Mouse (Mus musculus) heart, embryonic 16.5 days (tissue): ENCODE measurements around the gene Katnal1. TPM values are rescaled to one million over a fixed set of nuclear protein-coding genes. Genes with fewer than 3 reads are reported as not detected.

Experiments used
- ATAC-seq: fragments of 200-750 bp; cut with Nextera tagmentation; replicated peaks from 2 replicates; pipeline ENCODE4 v1.8.0; 2017; ENCODE audit warnings: moderate number of reproducible peaks; ENCODE audit not compliant: insufficient read depth, low FRiP score; ENCODE audit errors: extremely low read depth
- H3K27ac ChIP-seq: fragments of 300-500 bp; sonication (generic); 2 replicates; pipeline ENCODE4 v1.5.1; 2014; ENCODE audit warnings: mild to moderate bottlenecking, low read length, control low read depth, moderate library complexity
- H3K27me3 ChIP-seq: fragments of 300-500 bp; sonication (generic); 2 replicates; pipeline ENCODE4 v1.6.1; 2014; ENCODE audit warnings: low read length, mixed read lengths; ENCODE audit not compliant: control insufficient read depth, insufficient read depth
- H3K36me3 ChIP-seq: fragments of 300-500 bp; sonication (generic); 2 replicates; pipeline ENCODE4 v1.6.1; 2014; ENCODE audit not compliant: control insufficient read depth, insufficient read depth
- H3K4me1 ChIP-seq: fragments of 300-500 bp; sonication (generic); 2 replicates; pipeline ENCODE4 v1.6.1; 2014; ENCODE audit warnings: low read length, mixed read lengths; ENCODE audit not compliant: control insufficient read depth, insufficient read depth
- H3K4me2 ChIP-seq: fragments of 300-500 bp; sonication (generic); 2 replicates; pipeline ENCODE4 v1.6.1; 2014; ENCODE audit warnings: low read depth, mild to moderate bottlenecking, control low read depth, low read length
- H3K4me3 ChIP-seq: fragments of 300-500 bp; sonication (generic); 2 replicates; pipeline ENCODE4 v1.5.1; 2014; ENCODE audit warnings: mild to moderate bottlenecking, control low read depth, low read length
- H3K9ac ChIP-seq: fragments of 300-500 bp; sonication (generic); 2 replicates; pipeline ENCODE4 v1.6.1; 2014; ENCODE audit warnings: low read length, control low read depth
- H3K9me3 ChIP-seq: fragments of 300-500 bp; sonication (generic); replicated peaks from 2 replicates; pipeline ENCODE4 v1.6.1; 2016; ENCODE audit warnings: low read length; ENCODE audit not compliant: control insufficient read depth
- WGBS: fragments of 180-500 bp; shearing (Covaris S2); extraction: QIAGEN DNeasy Blood & Tissue Kit; methylation state at CpG from one replicate; pipeline ENCODE4 v1.1.7; 2014; 5-methylcytosine and 5-hydroxymethylcytosine counted together
- polyA plus RNA-seq: library from polyadenylated mRNA; unstranded; fragments of >200 nt; fragmentation: Nextera tagmentation; extraction: Ambion mirVana; gene quantifications from 2 replicates; pipeline ENCODE4 v1.2.1, GENCODE M21; 2015

Katnal1 gene
- polyA plus RNA-seq, 1 experiment from 2014 or later: 12.7 TPM

DNA sequence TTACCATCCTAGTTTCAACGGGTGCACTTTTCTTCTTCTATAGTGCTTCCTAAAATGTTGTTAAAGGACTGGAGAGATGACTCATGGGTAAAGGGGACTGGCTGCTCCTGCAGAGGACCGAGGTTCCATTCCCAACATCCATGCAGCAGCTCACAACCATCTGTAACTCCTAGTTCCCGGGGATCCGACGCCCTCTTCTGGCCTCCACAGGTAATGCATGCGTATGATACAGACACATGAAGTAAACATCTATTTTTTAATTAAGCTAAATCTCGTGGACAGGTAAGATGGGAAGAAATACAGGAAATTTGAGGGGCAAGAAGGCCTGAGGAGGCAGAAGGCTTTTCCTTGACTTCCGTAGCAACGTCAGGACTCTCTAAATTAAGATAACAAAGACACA lies 29.2 kb upstream of the Katnal1 start:
- Histone ChIP-seq H3K27ac (peak overlapping the region; percentile 22), H3K9ac (no peak overlapping the region; the same call in 1 of the 2 replicates), H3K4me2 (peak overlapping the region; percentile 99; the same call in 1 of the 2 replicates), H3K4me1 (peaks cover 15% of the 10 kb centered on the region), H3K36me3 (no peaks in the 10 kb centered on the region), H3K27me3 (no peaks in the 10 kb centered on the region), H3K9me3 (no peaks in the 10 kb centered on the region; the same call in 1 of the 2 replicates), H3K4me3 (no peak overlapping the region)
- ATAC-seq: no peak
- WGBS: 35% methylated on average over 9 of the region's 9 CpGs

DNA sequence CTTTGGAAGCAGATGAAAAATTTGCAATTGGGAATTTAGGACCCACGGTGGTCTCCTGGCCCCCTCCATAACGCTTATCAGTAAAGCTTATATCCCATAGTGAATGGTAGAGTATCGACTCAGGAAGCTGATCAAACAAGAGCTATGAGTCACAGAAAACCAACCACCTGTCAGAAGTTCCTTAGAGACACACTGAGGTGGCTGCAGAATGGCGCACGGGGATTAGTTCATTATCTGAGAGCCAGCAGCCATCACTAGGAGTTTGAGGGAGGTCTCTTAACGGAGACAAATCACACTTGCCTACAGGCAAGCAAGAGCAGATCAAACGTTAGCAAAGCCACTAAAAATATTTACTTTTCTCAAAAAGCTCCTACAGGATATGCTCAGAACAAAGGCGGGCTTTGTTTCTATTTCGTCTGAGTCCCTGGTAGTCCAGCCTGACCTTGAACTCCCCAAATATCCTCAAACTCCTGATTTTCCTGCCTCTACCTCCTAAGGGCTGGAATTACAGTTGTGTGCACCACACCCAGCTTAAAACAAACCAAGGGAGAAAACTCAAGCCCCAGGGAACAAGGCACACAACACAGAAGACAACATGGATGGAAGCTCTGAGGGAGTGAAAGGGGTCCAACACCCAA lies 27.9 kb upstream of the Katnal1 start:
- H3K27me3 ChIP-seq: no peaks in the 10 kb centered on the region
- H3K36me3 ChIP-seq: no peaks in the 10 kb centered on the region
- no peak overlapping the region for H3K4me3 ChIP-seq
- H3K9me3 ChIP-seq: no peaks in the 10 kb centered on the region; the same call in 1 of the 2 replicates
- H3K27ac ChIP-seq: no peak overlapping the region
- ATAC-seq: no peak
- 44% methylated on average over 9 of the region's 9 CpGs for WGBS
- H3K4me2 ChIP-seq: no peak overlapping the region
- H3K4me1 ChIP-seq: peaks cover 17% of the 10 kb centered on the region
- H3K9ac ChIP-seq: no peak overlapping the region

DNA sequence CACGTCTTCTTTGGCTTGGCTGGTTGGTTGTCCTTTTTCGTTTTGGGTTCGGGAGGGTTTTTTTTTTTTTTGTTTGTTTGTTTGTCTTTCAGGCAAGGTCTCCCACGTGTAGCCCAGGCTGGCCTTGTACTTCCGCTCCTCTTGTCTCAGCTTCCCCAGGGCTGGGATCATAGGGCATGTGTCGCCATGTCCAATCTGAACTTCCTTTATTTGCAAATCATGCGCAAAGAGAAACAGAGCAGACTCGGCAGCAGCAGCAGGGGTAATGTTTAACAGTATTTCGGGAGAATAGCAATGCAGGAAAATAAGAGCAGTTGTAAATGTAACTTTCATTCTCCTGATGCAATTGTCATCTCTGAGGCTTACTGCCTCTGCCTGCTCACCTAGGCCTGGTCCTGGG lies 27.0 kb upstream of the Katnal1 start:
- H3K9me3 ChIP-seq: no peaks in the 10 kb centered on the region
- peaks cover 17% of the 10 kb centered on the region for H3K4me1 ChIP-seq
- no peak overlapping the region for H3K4me2 ChIP-seq
- no peak overlapping the region for H3K9ac ChIP-seq
- H3K27ac ChIP-seq: no peak overlapping the region
- 83% methylated on average over 9 of the region's 9 CpGs for WGBS
- H3K27me3 ChIP-seq: no peaks in the 10 kb centered on the region
- no peak for ATAC-seq
- H3K36me3 ChIP-seq: no peaks in the 10 kb centered on the region
- H3K4me3 ChIP-seq: no peak overlapping the region

GRCm38 (mm10) chr5:148955575-148955974 lies 26.5 kb upstream of the Katnal1 start:
- no peak overlapping the region for H3K4me3 ChIP-seq
- H3K4me2 ChIP-seq: no peak overlapping the region
- H3K27ac ChIP-seq: no peak overlapping the region
- ATAC-seq: no peak
- peaks cover 17% of the 10 kb centered on the region for H3K4me1 ChIP-seq
- no peak overlapping the region for H3K9ac ChIP-seq
- H3K36me3 ChIP-seq: no peaks in the 10 kb centered on the region
- WGBS: 87% methylated on average over 6 of the region's 6 CpGs
- no peaks in the 10 kb centered on the region for H3K27me3 ChIP-seq
- H3K9me3 ChIP-seq: no peaks in the 10 kb centered on the region

- no peaks in the 10 kb centered on the region for H3K36me3 ChIP-seq
- H3K27ac ChIP-seq: no peak overlapping the region
- 80% methylated on average over 22 of the region's 22 CpGs for WGBS
- ATAC-seq: no peak
- no peaks in the 10 kb centered on the region for H3K9me3 ChIP-seq
- H3K4me1 ChIP-seq: peaks cover 10% of the 10 kb centered on the region
- no peak overlapping the region for H3K4me2 ChIP-seq
- H3K9ac ChIP-seq: no peak overlapping the region
- no peaks in the 10 kb centered on the region for H3K27me3 ChIP-seq
- H3K4me3 ChIP-seq: no peak overlapping the region
Measured at GRCm38 (mm10) chr5:148954314-148955060, 25.4 kb upstream of the Katnal1 start.

DNA sequence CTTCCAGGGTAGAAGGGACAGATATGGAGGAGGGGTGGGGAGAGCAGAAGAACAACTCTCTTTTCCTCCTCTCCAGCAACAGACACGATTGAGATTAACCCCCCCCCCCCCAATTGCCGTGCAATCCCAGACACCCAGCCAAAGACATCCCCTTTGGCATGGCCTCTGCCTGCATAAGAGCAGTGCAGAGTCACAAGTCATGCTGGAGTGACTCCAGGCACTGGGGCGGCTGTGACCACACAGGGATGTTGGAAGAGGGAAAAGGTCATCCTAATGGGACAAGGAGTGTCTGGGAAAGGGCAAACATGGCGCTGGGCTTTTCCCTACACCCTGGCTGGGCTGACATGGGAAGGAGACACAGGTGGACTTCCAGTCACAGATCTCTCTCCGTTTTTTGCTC lies 24.0 kb upstream of the Katnal1 start:
- no peak; the same call in 1 of the 2 replicates for ATAC-seq
- no peak overlapping the region for H3K9ac ChIP-seq
- WGBS: 54% methylated on average over 5 of the region's 5 CpGs
- no peaks in the 10 kb centered on the region for H3K27me3 ChIP-seq
- no peak overlapping the region for H3K4me2 ChIP-seq
- H3K36me3 ChIP-seq: no peaks in the 10 kb centered on the region
- no peak overlapping the region for H3K4me3 ChIP-seq
- H3K4me1 ChIP-seq: peaks cover 3% of the 10 kb centered on the region; the same call in 1 of the 2 replicates
- H3K9me3 ChIP-seq: no peaks in the 10 kb centered on the region
- no peak overlapping the region for H3K27ac ChIP-seq

DNA sequence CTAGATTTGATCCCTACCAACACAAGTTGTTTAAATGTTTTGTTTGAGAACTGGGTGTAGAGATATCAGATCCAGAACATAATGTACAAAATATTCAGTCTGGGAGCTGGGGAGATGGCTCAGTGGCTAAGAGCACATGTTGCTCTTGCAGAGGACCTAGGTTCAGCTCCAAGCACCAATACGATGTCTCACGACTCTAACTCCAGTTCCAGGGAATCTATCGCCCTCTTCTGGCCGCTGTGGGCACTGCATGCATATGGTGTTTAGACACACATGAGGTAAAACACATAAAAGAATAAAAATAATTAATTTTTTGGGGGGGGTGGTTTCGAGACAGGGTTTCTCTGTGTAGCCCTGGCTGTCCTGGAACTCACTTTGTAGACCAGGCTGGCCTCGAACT lies 23.3 kb upstream of the Katnal1 start:
- Histone ChIP-seq H3K4me2 (no peak overlapping the region), H3K27ac (no peak overlapping the region), H3K4me1 (peaks cover 3% of the 10 kb centered on the region; the same call in 1 of the 2 replicates), H3K9ac (no peak overlapping the region), H3K4me3 (no peak overlapping the region), H3K36me3 (no peaks in the 10 kb centered on the region), H3K27me3 (no peaks in the 10 kb centered on the region), H3K9me3 (no peaks in the 10 kb centered on the region)
- WGBS: 54% methylated on average over 6 of the region's 6 CpGs
- no peak for ATAC-seq

DNA sequence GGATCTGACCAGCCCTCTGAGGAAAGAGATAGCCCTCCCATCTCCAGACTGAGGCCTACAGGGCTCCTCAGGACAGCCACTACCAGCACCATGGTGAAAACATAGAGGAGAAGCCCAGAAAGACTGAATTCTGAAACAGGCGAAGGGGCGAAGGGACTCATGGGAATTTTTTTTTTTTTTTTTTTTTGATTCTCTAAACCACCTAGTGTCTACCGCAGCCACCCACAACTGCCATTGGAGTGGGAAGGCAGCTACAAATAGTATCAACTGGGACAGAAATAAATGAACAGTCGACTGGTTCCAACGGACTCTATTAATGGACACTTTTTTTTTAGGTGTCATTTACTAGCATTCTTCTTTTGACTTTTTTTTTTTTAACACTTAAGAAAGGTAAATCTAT lies 22.2 kb upstream of the Katnal1 start:
- Histone ChIP-seq H3K4me3 (no peak overlapping the region), H3K36me3 (no peaks in the 10 kb centered on the region), H3K9me3 (no peaks in the 10 kb centered on the region), H3K4me2 (no peak overlapping the region), H3K4me1 (peaks cover 3% of the 10 kb centered on the region; the same call in 1 of the 2 replicates), H3K27me3 (no peaks in the 10 kb centered on the region), H3K9ac (no peak overlapping the region), H3K27ac (no peak overlapping the region)
- no peak for ATAC-seq
- 64% methylated on average over 5 of the region's 5 CpGs for WGBS

GRCm38 (mm10) chr5:148950064-148950463 lies 20.9 kb upstream of the Katnal1 start:
- Histone ChIP-seq H3K36me3 (no peaks in the 10 kb centered on the region), H3K27ac (no peak overlapping the region; the same call in 1 of the 2 replicates), H3K4me3 (no peak overlapping the region), H3K4me2 (no peak overlapping the region), H3K4me1 (peaks cover 3% of the 10 kb centered on the region; the same call in 1 of the 2 replicates), H3K27me3 (no peaks in the 10 kb centered on the region), H3K9me3 (no peaks in the 10 kb centered on the region), H3K9ac (no peak overlapping the region)
- peak; percentile 53; the same call in 1 of the 2 replicates for ATAC-seq
- 32% methylated on average over 15 of the region's 15 CpGs for WGBS
